Mouse (Mus musculus) CH12.LX (cell line): ENCODE measurements around the gene Cpa2.

Source experiments
- CTCF ChIP-seq, 2 experiments: IDR thresholded peaks in 1 of 2; conservative IDR thresholded peaks in 1 of 2; 2 replicates each; pipeline ENCODE4 v1.5.1; 2011 to 2012; ENCODE audit warnings: low read depth in 2 of 2, low read length in 2 of 2, improper control_type of control experiment in 1 of 2, inconsistent platforms in 1 of 2, mild to moderate bottlenecking in 1 of 2, moderate library complexity in 1 of 2
- EP300 ChIP-seq: IDR thresholded peaks from 2 replicates; pipeline ENCODE4 v1.6.1; 2011; ENCODE audit warnings: low read length, improper control_type of control experiment
- MAX ChIP-seq: IDR thresholded peaks from 2 replicates; pipeline ENCODE4 v1.6.1; 2011; ENCODE audit warnings: low read length, improper control_type of control experiment
- MYC ChIP-seq: IDR thresholded peaks from 2 replicates; pipeline ENCODE4 v1.6.1; 2011; ENCODE audit warnings: low read depth, mild to moderate bottlenecking, improper control_type of control experiment, low read length
- NELFE ChIP-seq: IDR thresholded peaks from 2 replicates; pipeline ENCODE4 v1.6.1; 2011; ENCODE audit warnings: low read depth, low read length, improper control_type of control experiment
- POLR2A ChIP-seq: IDR thresholded peaks from 2 replicates; pipeline ENCODE4 v1.6.1; 2011; ENCODE audit warnings: low read depth, mild to moderate bottlenecking, improper control_type of control experiment, low read length
- SMC3 ChIP-seq: IDR thresholded peaks from 2 replicates; pipeline ENCODE4 v1.6.1; 2011; ENCODE audit warnings: low read depth, low read length, improper control_type of control experiment
- TCF12 ChIP-seq: IDR thresholded peaks from 2 replicates; pipeline ENCODE4 v1.6.1; 2014; ENCODE audit warnings: low read depth, mild to moderate bottlenecking, inconsistent platforms, low read length, improper control_type of control experiment
- UBTF ChIP-seq: IDR thresholded peaks from 2 replicates; pipeline ENCODE4 v1.6.1; 2012; ENCODE audit warnings: low read depth, mild to moderate bottlenecking, inconsistent platforms, low read length, improper control_type of control experiment, moderate library complexity

GRCm38 (mm10) chr6:30552628-30553027, 11.2 kb downstream of the Cpa2 start:
- no peak for TF ChIP-seq CTCF (conservative IDR thresholded peaks at IDR 0.05 in 1 of 2, IDR thresholded peaks at IDR 0.05 in 1 of 2; ENCODE audit: low read depth in 2 of 2, low read length in 2 of 2)
- TF ChIP-seq POLR2A = no peak
- no peak for TF ChIP-seq UBTF
- no peak for TF ChIP-seq EP300
- TF ChIP-seq TCF12 = no peak
- TF ChIP-seq MAX = no peak
- TF ChIP-seq NELFE = no peak
- no peak for TF ChIP-seq SMC3
- no peak for TF ChIP-seq MYC
